Mouse (Mus musculus) bone marrow, adult 2 months (tissue): ENCODE data around the gene Hist1h4a. TPM values are rescaled to one million over a fixed set of nuclear protein-coding genes. Genes with fewer than 3 reads are reported as not detected.
"Not testable (repeated sequence)": the region's sequence is repeated elsewhere in the genome, so short reads cannot be mapped to it uniquely, and the experiment has no call there.

Experiments
- H3K27ac ChIP-seq: fragments of 200-500 bp; 2 replicates; pipeline ENCODE4 v1.5.1; 2012; ENCODE audit warnings: low read depth, mild to moderate bottlenecking, control low read depth, inconsistent platforms, low read length; ENCODE audit not compliant: control insufficient read depth, poor library complexity, insufficient read depth
- H3K4me1 ChIP-seq: fragments of 200-500 bp; 2 replicates; pipeline ENCODE4 v1.6.1; 2011; ENCODE audit warnings: low read length; ENCODE audit not compliant: control insufficient read depth, insufficient read depth
- H3K4me3 ChIP-seq: fragments of 200-500 bp; replicated peaks from 2 replicates; pipeline ENCODE3; 2011; ENCODE audit warnings: mild to moderate bottlenecking, low read depth, low read length, control low read depth; ENCODE audit not compliant: control insufficient read depth
- CTCF ChIP-seq: fragments of 200-500 bp; IDR thresholded peaks from 2 replicates; pipeline ENCODE4 v1.5.1; 2011; ENCODE audit warnings: low read length, control low read depth; ENCODE audit not compliant: control insufficient read depth, insufficient read depth
- POLR2A ChIP-seq: fragments of 200-500 bp; IDR thresholded peaks from 2 replicates; pipeline ENCODE4 v1.6.1; 2011; ENCODE audit warnings: low read depth, mild to moderate bottlenecking, control low read depth, low read length, borderline replicate concordance; ENCODE audit not compliant: control insufficient read depth
- WGBS: fragments of 180-500 bp; shearing (Covaris S2); methylation state at CpG from one replicate; pipeline ENCODE4 v1.1.7; 2018; 5-methylcytosine and 5-hydroxymethylcytosine counted together
- polyA plus RNA-seq: library from polyadenylated mRNA; stranded (reverse); fragments of >200 nt; gene quantifications from 2 replicates; pipeline ENCODE4 v1.2.4, GENCODE M21; 2011; ENCODE audit warnings: low replicate concordance; ENCODE audit not compliant: missing spikeins, insufficient read depth, insufficient read length

Gene Hist1h4a
- polyA plus RNA-seq, 1 experiment: 98.3 TPM

GRCm38 (mm10) chr13:23746201-23747080 lies 14.6 kb downstream of the Hist1h4a start, which contains the start of gene Hist1h2bb:
Gene Hist1h2bb, plus strand, starts transcription at chr13:23746734.
- H3K4me1 ChIP-seq: not testable (repeated sequence)
- TF ChIP-seq POLR2A: peak; percentile 93
- peak within 1 kb of the TSS; percentile 69 for H3K4me3 ChIP-seq
- WGBS: under 1% methylated on average over 44 of the region's 58 CpGs
- H3K27ac ChIP-seq: peak within 1 kb of the TSS; percentile 100

- Histone ChIP-seq H3K4me1 (no peaks in the 10 kb centered on the region; the same call in 1 of the 2 replicates), H3K27ac (peak within 1 kb of the TSS; percentile 100), H3K4me3 (peak within 1 kb of the TSS; percentile 69)
- under 1% methylated on average over 28 of the region's 28 CpGs for WGBS
- peak; percentile 90; the same call in 1 of the 2 replicates for TF ChIP-seq POLR2A
- TF ChIP-seq CTCF: no peak
These were observed 15.5 kb downstream of the Hist1h4a start, which contains the start of gene Hist1h3c for GRCm38 (mm10) chr13:23745381-23746161. Gene Hist1h3c, minus strand, starts transcription at chr13:23745602.

- Histone ChIP-seq H3K4me1 (no peaks in the 10 kb centered on the region; the same call in 1 of the 2 replicates), H3K27ac (peak overlapping the region; percentile 82), H3K4me3 (peak overlapping the region; percentile 67)
- WGBS: 3% methylated on average over 23 of the region's 36 CpGs
- TF ChIP-seq CTCF: no peak
- TF ChIP-seq POLR2A: no peak; the same call in 1 of the 2 replicates
These were observed 16.3 kb downstream of the Hist1h4a start for GRCm38 (mm10) chr13:23744421-23745380.

- 65% methylated on average over 4 of the region's 4 CpGs for WGBS
- H3K4me1 ChIP-seq: no peaks in the 10 kb centered on the region; the same call in 1 of the 2 replicates
- no peak for TF ChIP-seq POLR2A
- H3K27ac ChIP-seq: peak overlapping the region; percentile 18; the same call in 1 of the 2 replicates
- H3K4me3 ChIP-seq: peak overlapping the region; percentile 35
These were observed 17.1 kb downstream of the Hist1h4a start for GRCm38 (mm10) chr13:23743963-23744362.

- WGBS: 84% methylated on average over 5 of the region's 5 CpGs
- TF ChIP-seq CTCF (no peak), POLR2A (no peak)
- Histone ChIP-seq H3K4me3 (no peak overlapping the region), H3K27ac (peak overlapping the region; percentile 46; the same call in 1 of the 2 replicates), H3K4me1 (no peaks in the 10 kb centered on the region; the same call in 1 of the 2 replicates)
These were observed 17.8 kb downstream of the Hist1h4a start for GRCm38 (mm10) chr13:23743215-23743614.

GRCm38 (mm10) chr13:23742007-23742406 lies 19.0 kb downstream of the Hist1h4a start:
- H3K4me3 ChIP-seq: no peak overlapping the region
- no peaks in the 10 kb centered on the region; the same call in 1 of the 2 replicates for H3K4me1 ChIP-seq
- H3K27ac ChIP-seq: no peak overlapping the region
- no peak for TF ChIP-seq CTCF
- TF ChIP-seq POLR2A: no peak

- Histone ChIP-seq H3K4me3 (no peak overlapping the region), H3K4me1 (no peaks in the 10 kb centered on the region; the same call in 1 of the 2 replicates), H3K27ac (no peak overlapping the region)
- 61% methylated on average over 5 of the region's 5 CpGs for WGBS
- TF ChIP-seq POLR2A (no peak), CTCF (no peak)
These were observed 20.1 kb downstream of the Hist1h4a start for GRCm38 (mm10) chr13:23740910-23741309.
